Mouse (Mus musculus): ENCODE data around the gene Plcb4. TPM values are rescaled to one million over a fixed set of nuclear protein-coding genes. Genes with fewer than 3 reads are reported as not detected.
"Not testable (repeated sequence)": the region's sequence is repeated elsewhere in the genome, so short reads cannot be mapped to it uniquely, and the experiment has no call there.

The Plcb4 gene
- polyA plus RNA-seq, 1 experiment, result 20.3 TPM

GRCm38 (mm10) chr2:135725362-135725761 lies 66.6 kb downstream of the Plcb4 start:
- TF ChIP-seq CTCF (IDR thresholded peaks at IDR 0.05; ENCODE audit: insufficient read depth, low read length) (no peak), POLR2A (IDR thresholded peaks at IDR 0.05; ENCODE audit: borderline replicate concordance, extremely low read depth, low read depth, low read length) (no peak)
- no peak for DNase-seq
- H3K4me3 ChIP-seq (replicated peaks; ENCODE audit: extremely low read depth, low read depth, low read length), result no peak overlapping the region
- WGBS, result 22% methylated on average over 4 of the region's 4 CpGs
- peaks cover 19% of the 10 kb centered on the region for H3K4me1 ChIP-seq (ENCODE audit: control insufficient read depth, insufficient read depth, low read length)

GRCm38 (mm10) chr2:135727088-135727487 lies 68.3 kb downstream of the Plcb4 start:
- DNase-seq, result no peak
- peaks cover 30% of the 10 kb centered on the region for H3K4me1 ChIP-seq (ENCODE audit: control insufficient read depth, insufficient read depth, low read length)
- H3K4me3 ChIP-seq (replicated peaks; ENCODE audit: extremely low read depth, low read depth, low read length), result no peak overlapping the region
- TF ChIP-seq CTCF (IDR thresholded peaks at IDR 0.05; ENCODE audit: insufficient read depth, low read length) (no peak), POLR2A (IDR thresholded peaks at IDR 0.05; ENCODE audit: borderline replicate concordance, extremely low read depth, low read depth, low read length) (no peak)
- WGBS, result 61% methylated on average over 9 of the region's 9 CpGs

GRCm38 (mm10) chr2:135727925-135728324 lies 69.1 kb downstream of the Plcb4 start:
- TF ChIP-seq CTCF (IDR thresholded peaks at IDR 0.05; ENCODE audit: insufficient read depth, low read length), result no peak
- no peak for TF ChIP-seq POLR2A (IDR thresholded peaks at IDR 0.05; ENCODE audit: borderline replicate concordance, extremely low read depth, low read depth, low read length)
- Histone ChIP-seq H3K4me3 (replicated peaks; ENCODE audit: extremely low read depth, low read depth, low read length) (no peak overlapping the region), H3K4me1 (ENCODE audit: control insufficient read depth, insufficient read depth, low read length) (peaks cover 33% of the 10 kb centered on the region)
- DNase-seq, result no peak
- WGBS, result 77% methylated on average over 4 of the region's 4 CpGs

- no peak for TF ChIP-seq CTCF (IDR thresholded peaks at IDR 0.05; ENCODE audit: insufficient read depth, low read length)
- no peak for TF ChIP-seq POLR2A (IDR thresholded peaks at IDR 0.05; ENCODE audit: borderline replicate concordance, extremely low read depth, low read depth, low read length)
Measured at GRCm38 (mm10) chr2:135731591-135731990, 72.8 kb downstream of the Plcb4 start.

GRCm38 (mm10) chr2:135732651-135733050 lies 73.8 kb downstream of the Plcb4 start:
- Histone ChIP-seq H3K4me3 (replicated peaks; ENCODE audit: extremely low read depth, low read depth, low read length) (no peak overlapping the region), H3K4me1 (ENCODE audit: control insufficient read depth, insufficient read depth, low read length) (peaks cover 29% of the 10 kb centered on the region)
- no peak for DNase-seq
- 42% methylated on average over 4 of the region's 4 CpGs for WGBS
- TF ChIP-seq CTCF (IDR thresholded peaks at IDR 0.05; ENCODE audit: insufficient read depth, low read length) (no peak), POLR2A (IDR thresholded peaks at IDR 0.05; ENCODE audit: borderline replicate concordance, extremely low read depth, low read depth, low read length) (no peak)

More at GRCm38 (mm10) chr2:135731591-135731990, 72.8 kb downstream of the Plcb4 start:
- Histone ChIP-seq H3K4me1 (ENCODE audit: control insufficient read depth, insufficient read depth, low read length) (peaks cover 38% of the 10 kb centered on the region), H3K4me3 (replicated peaks; ENCODE audit: extremely low read depth, low read depth, low read length) (no peak overlapping the region)
- WGBS, result 35% methylated on average over 6 of the region's 6 CpGs
- no peak for DNase-seq

GRCm38 (mm10) chr2:135733926-135734510 lies 75.2 kb downstream of the Plcb4 start:
- no peak overlapping the region for H3K4me3 ChIP-seq (replicated peaks; ENCODE audit: extremely low read depth, low read depth, low read length)
- no peak for TF ChIP-seq POLR2A (IDR thresholded peaks at IDR 0.05; ENCODE audit: borderline replicate concordance, extremely low read depth, low read depth, low read length)
- TF ChIP-seq CTCF (IDR thresholded peaks at IDR 0.05; ENCODE audit: insufficient read depth, low read length), result no peak
- peaks cover 25% of the 10 kb centered on the region for H3K4me1 ChIP-seq (ENCODE audit: control insufficient read depth, insufficient read depth, low read length)
- 60% methylated on average over 10 of the region's 10 CpGs for WGBS
- no peak for DNase-seq

GRCm38 (mm10) chr2:135737506-135737905 lies 78.7 kb downstream of the Plcb4 start:
- TF ChIP-seq CTCF (IDR thresholded peaks at IDR 0.05; ENCODE audit: insufficient read depth, low read length), result no peak
- TF ChIP-seq POLR2A (IDR thresholded peaks at IDR 0.05; ENCODE audit: borderline replicate concordance, extremely low read depth, low read depth, low read length), result no peak
- 68% methylated on average over 9 of the region's 9 CpGs for WGBS
- DNase-seq, result no peak
- H3K4me1 ChIP-seq (ENCODE audit: control insufficient read depth, insufficient read depth, low read length), result peaks cover 12% of the 10 kb centered on the region
- no peak overlapping the region for H3K4me3 ChIP-seq (replicated peaks; ENCODE audit: extremely low read depth, low read depth, low read length)

- not testable (repeated sequence) for H3K4me3 ChIP-seq (replicated peaks; ENCODE audit: extremely low read depth, low read depth, low read length); DNase-seq; H3K4me1 ChIP-seq (ENCODE audit: control insufficient read depth, insufficient read depth, low read length)
- 84% methylated on average over 7 of the region's 7 CpGs for WGBS
Measured at GRCm38 (mm10) chr2:135738022-135738780, 79.4 kb downstream of the Plcb4 start.

GRCm38 (mm10) chr2:135738950-135739349 lies 80.1 kb downstream of the Plcb4 start:
- no peak overlapping the region for H3K4me3 ChIP-seq (replicated peaks; ENCODE audit: extremely low read depth, low read depth, low read length)
- no peak for TF ChIP-seq POLR2A (IDR thresholded peaks at IDR 0.05; ENCODE audit: borderline replicate concordance, extremely low read depth, low read depth, low read length)
- DNase-seq, result no peak
- WGBS, result 29% methylated on average over 1 of the region's 1 CpGs
- peaks cover 6% of the 10 kb centered on the region for H3K4me1 ChIP-seq (ENCODE audit: control insufficient read depth, insufficient read depth, low read length)
